Mouse (Mus musculus): Measurements from ENCODE around the gene Srd5a2.

GRCm38 (mm10) chr17:74007001-74007400 lies 40.7 kb downstream of the Srd5a2 start:
- no peak for TF ChIP-seq GATA1 (IDR thresholded peaks at IDR 0.05; ENCODE audit: borderline replicate concordance, low read length)
- no peak for TF ChIP-seq FLI1 (IDR thresholded peaks at IDR 0.05; ENCODE audit: low read length)
